Mouse (Mus musculus) bone marrow, adult 2 months (tissue): ENCODE measurements around the gene Gm28308.

Experiments used
- CTCF ChIP-seq: fragments of 200-500 bp; IDR thresholded peaks from 2 replicates; pipeline ENCODE4 v1.5.1; 2011; ENCODE audit warnings: low read length, control low read depth; ENCODE audit not compliant: control insufficient read depth, insufficient read depth
- POLR2A ChIP-seq: fragments of 200-500 bp; IDR thresholded peaks from 2 replicates; pipeline ENCODE4 v1.6.1; 2011; ENCODE audit warnings: low read depth, mild to moderate bottlenecking, control low read depth, low read length, borderline replicate concordance; ENCODE audit not compliant: control insufficient read depth

- TF ChIP-seq CTCF (no peak), POLR2A (no peak)
These were observed 55.5 kb downstream of the Gm28308 start for GRCm38 (mm10) chr6:52157466-52158275.
